Mouse (Mus musculus) myocyte (in vitro differentiated cells): ENCODE measurements around the gene Fam110c.

Source experiments
- MAX ChIP-seq: IDR thresholded peaks from one replicate; pipeline ENCODE4 v1.6.1; 2011; ENCODE audit warnings: low read depth, mild to moderate bottlenecking, control low read depth
- POLR2A ChIP-seq: IDR thresholded peaks from one replicate; pipeline ENCODE4 v1.6.1; 2011; ENCODE audit warnings: low read depth, mild to moderate bottlenecking, control low read depth, moderate library complexity; ENCODE audit not compliant: insufficient read length

DNA sequence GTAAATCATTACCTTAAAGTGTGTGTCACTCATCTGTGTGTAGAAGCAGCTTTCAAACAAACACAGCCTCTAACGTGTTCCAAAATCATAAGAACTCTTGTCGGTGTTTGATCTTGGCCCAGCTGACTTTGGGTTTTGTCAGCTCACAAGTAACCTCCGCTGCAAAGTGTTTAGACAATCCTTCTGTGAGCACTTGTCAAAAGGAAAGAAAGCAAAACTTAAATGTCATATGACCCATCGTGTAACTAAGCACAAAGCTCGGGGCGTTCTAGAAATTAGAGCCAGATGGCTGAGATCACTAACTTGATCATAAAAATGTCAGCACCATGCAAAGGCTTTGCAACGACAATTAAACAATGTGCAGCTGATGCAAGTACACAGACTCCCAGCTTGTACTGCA, 47.2 kb upstream of the Fam110c start:
- TF ChIP-seq MAX (no peak), POLR2A (no peak)
